Mouse (Mus musculus): Measurements from ENCODE around the gene Lipc. TPM values are rescaled to one million over a fixed set of nuclear protein-coding genes. Genes with fewer than 3 reads are reported as not detected.
A peak's percentile ranks its signal among the peaks of the same experiment; 100 is the strongest.

The Lipc gene
- polyA plus RNA-seq, 2 experiments: 0.38 TPM; not detected in 1

DNA sequence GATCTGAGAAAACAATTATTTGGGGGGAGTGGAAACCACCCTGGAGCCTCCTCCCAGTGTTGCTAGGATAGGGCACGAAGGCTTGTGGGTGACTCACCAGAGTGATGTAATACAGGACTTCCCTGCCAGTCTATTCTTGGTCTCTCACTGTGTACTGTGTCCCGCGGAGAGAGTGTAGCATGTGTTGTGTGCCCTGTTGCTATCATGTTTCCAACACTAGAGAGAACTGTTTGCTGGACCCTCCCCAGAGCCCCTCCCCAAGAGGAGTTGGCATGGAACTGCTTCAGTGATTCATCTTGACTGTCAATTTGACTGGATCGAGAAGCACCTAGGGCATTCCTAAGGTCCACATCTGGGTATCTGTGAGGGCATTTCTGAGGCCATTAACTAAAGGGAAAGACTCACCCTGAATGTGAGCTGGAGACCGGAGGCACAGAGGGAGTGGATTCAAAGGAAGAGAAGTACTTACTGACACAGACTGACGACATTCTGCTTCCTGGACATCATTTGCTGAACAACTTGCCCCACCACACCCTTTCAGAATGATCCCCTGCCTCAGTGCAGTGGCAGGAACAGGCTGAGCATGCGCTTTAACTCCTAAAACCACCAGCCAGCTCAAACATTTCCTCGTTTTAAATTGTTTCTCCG, 9.2 kb downstream of the Lipc start:
- 72% methylated on average over 9 of the region's 9 CpGs for WGBS
- Histone ChIP-seq H3K27me3 (ENCODE audit: control insufficient read depth, insufficient read depth, low read length) (no peaks in the 10 kb centered on the region), H3K4me3 (replicated peaks; ENCODE audit: low read length) (no peak overlapping the region), H3K4me1 (ENCODE audit: control insufficient read depth, insufficient read depth, low read length) (no peaks in the 10 kb centered on the region), H3K27ac (replicated peaks; ENCODE audit: low read depth, low read length) (no peak overlapping the region), H3K9ac (ENCODE audit: low read depth, low read length, severe bottlenecking) (no peak overlapping the region), H3K9me3 (ENCODE audit: control insufficient read depth, low read length) (no peaks in the 10 kb centered on the region), H3K36me3 (ENCODE audit: control insufficient read depth, insufficient read depth, low read length) (no peaks in the 10 kb centered on the region), H3K4me2 (replicated peaks; ENCODE audit: low read depth, low read length, severe bottlenecking) (no peak overlapping the region)
- ATAC-seq (ENCODE audit: low FRiP score, low read depth) (no peak), DNase-seq (ENCODE audit: low spot score) (peak; percentile 5)
- TF ChIP-seq POLR2A (IDR thresholded peaks at IDR 0.05; ENCODE audit: borderline replicate concordance, extremely low read depth, insufficient read depth, insufficient read length): no peak

DNA sequence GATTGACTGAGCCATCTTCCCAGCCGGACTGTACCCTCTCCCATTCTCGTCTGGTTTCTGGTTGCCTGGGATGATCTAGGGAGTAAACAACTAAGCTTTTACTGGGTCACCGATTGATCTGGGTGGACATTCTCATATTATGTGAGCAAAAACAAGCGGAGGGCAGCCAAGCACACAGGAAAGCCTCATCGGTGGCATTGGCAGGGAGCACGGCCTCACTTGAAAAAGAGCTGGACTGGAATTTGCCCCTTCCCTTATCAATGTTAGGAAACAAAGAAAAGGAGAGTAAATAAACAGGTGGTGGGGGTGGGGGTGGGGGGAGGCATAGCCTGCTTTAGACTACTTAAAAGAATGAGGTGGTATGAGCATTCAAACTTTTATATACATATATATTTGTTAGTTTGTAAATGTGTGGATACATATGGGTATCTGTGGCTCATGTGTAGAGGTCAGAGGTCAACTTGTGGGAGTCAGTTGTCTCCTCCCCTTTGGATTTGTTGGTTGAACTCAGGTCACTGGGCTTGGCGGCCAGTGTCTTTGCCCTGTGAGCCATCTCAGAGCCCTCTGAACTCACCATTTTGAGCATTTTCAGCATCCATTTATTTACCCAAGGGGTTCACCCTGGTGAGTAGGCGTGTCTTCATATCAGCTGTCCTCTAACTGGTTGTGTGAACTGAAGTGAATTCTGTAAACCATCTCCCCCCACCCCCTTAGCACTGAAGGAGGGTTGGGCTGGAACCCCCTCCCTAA, 12.1 kb downstream of the Lipc start:
- Histone ChIP-seq H3K9ac (ENCODE audit: low read depth, low read length, severe bottlenecking) (no peak overlapping the region), H3K36me3 (ENCODE audit: control insufficient read depth, insufficient read depth, low read length) (no peaks in the 10 kb centered on the region), H3K4me3 (replicated peaks; ENCODE audit: low read length) (no peak overlapping the region), H3K27me3 (ENCODE audit: control insufficient read depth, insufficient read depth, low read length) (no peaks in the 10 kb centered on the region), H3K4me1 (ENCODE audit: control insufficient read depth, insufficient read depth, low read length) (no peaks in the 10 kb centered on the region), H3K9me3 (ENCODE audit: control insufficient read depth, low read length) (no peaks in the 10 kb centered on the region), H3K4me2 (replicated peaks; ENCODE audit: low read depth, low read length, severe bottlenecking) (no peak overlapping the region), H3K27ac (replicated peaks; ENCODE audit: low read depth, low read length) (no peak overlapping the region)
- 80% methylated on average over 8 of the region's 8 CpGs for WGBS
- no peak for TF ChIP-seq POLR2A (IDR thresholded peaks at IDR 0.05; ENCODE audit: borderline replicate concordance, extremely low read depth, insufficient read depth, insufficient read length)
- DNase-seq (ENCODE audit: low spot score) (no peak), ATAC-seq (ENCODE audit: low FRiP score, low read depth) (no peak)

DNA sequence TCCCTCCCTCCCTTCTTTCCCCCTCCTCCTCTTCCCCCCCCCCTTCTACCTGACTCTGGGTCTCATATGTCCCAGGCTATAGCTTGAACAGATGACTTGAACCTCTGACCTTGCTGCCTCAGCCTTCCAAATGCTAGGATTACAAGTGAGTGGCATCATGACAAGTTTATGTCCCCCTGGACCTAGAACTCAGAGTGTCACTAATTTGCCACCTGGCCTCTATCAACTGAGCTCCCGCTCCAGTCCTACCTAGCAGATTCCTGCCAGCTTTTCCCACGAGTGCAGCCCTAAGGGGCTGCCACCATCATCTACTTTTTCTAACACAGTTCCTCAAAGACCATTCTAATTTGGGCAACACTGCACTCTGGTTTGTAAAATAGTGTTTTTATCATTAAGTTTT, 13.2 kb downstream of the Lipc start:
- no peak for DNase-seq (ENCODE audit: low spot score)
- no peaks in the 10 kb centered on the region for H3K36me3 ChIP-seq (ENCODE audit: control insufficient read depth, insufficient read depth, low read length)
- H3K4me2 ChIP-seq (replicated peaks; ENCODE audit: low read depth, low read length, severe bottlenecking): no peak overlapping the region
- no peak for TF ChIP-seq POLR2A (IDR thresholded peaks at IDR 0.05; ENCODE audit: borderline replicate concordance, extremely low read depth, insufficient read depth, insufficient read length)
- no peak for ATAC-seq (ENCODE audit: low FRiP score, low read depth)
- no peak overlapping the region for H3K9ac ChIP-seq (ENCODE audit: low read depth, low read length, severe bottlenecking)
- H3K4me1 ChIP-seq (ENCODE audit: control insufficient read depth, insufficient read depth, low read length): no peaks in the 10 kb centered on the region
- no peak overlapping the region for H3K4me3 ChIP-seq (replicated peaks; ENCODE audit: low read length)
- no peaks in the 10 kb centered on the region for H3K9me3 ChIP-seq (ENCODE audit: control insufficient read depth, low read length)
- H3K27ac ChIP-seq (replicated peaks; ENCODE audit: low read depth, low read length): no peak overlapping the region
- WGBS: 27% methylated on average over 2 of the region's 2 CpGs
- no peaks in the 10 kb centered on the region for H3K27me3 ChIP-seq (ENCODE audit: control insufficient read depth, insufficient read depth, low read length)

DNA sequence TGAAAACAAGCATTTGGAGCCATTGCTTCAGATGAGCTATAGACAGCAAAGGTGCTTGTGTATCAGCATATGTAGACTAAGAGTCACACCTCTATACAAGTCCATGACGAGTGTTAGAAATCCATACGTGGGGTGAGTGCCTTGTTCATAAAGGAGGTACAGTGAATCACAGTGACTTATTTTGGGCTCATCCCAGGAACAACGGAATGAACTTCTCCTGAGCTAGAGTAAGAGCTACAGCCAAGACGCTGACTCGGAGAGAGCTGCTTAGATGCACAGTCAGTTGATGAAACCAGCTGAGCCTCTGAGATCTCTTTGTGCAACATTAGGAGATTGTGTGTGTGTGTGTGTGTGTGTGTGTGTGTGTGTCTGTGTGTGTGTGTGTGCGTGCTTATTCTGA, 13.9 kb downstream of the Lipc start:
- no peak overlapping the region for H3K4me2 ChIP-seq (replicated peaks; ENCODE audit: low read depth, low read length, severe bottlenecking)
- TF ChIP-seq POLR2A (IDR thresholded peaks at IDR 0.05; ENCODE audit: borderline replicate concordance, extremely low read depth, insufficient read depth, insufficient read length): no peak
- H3K36me3 ChIP-seq (ENCODE audit: control insufficient read depth, insufficient read depth, low read length): no peaks in the 10 kb centered on the region
- no peak for ATAC-seq (ENCODE audit: low FRiP score, low read depth)
- H3K9me3 ChIP-seq (ENCODE audit: control insufficient read depth, low read length): no peaks in the 10 kb centered on the region
- H3K4me3 ChIP-seq (replicated peaks; ENCODE audit: low read length): no peak overlapping the region
- H3K9ac ChIP-seq (ENCODE audit: low read depth, low read length, severe bottlenecking): no peak overlapping the region
- no peak for DNase-seq (ENCODE audit: low spot score)
- WGBS: 93% methylated on average over 6 of the region's 6 CpGs
- H3K27me3 ChIP-seq (ENCODE audit: control insufficient read depth, insufficient read depth, low read length): no peaks in the 10 kb centered on the region
- no peaks in the 10 kb centered on the region for H3K4me1 ChIP-seq (ENCODE audit: control insufficient read depth, insufficient read depth, low read length)
- H3K27ac ChIP-seq (replicated peaks; ENCODE audit: low read depth, low read length): no peak overlapping the region

- DNase-seq (ENCODE audit: low spot score) (no peak), ATAC-seq (ENCODE audit: low FRiP score, low read depth) (no peak)
- 77% methylated on average over 8 of the region's 8 CpGs for WGBS
- Histone ChIP-seq H3K4me1 (ENCODE audit: control insufficient read depth, insufficient read depth, low read length) (no peaks in the 10 kb centered on the region), H3K4me2 (replicated peaks; ENCODE audit: low read depth, low read length, severe bottlenecking) (no peak overlapping the region), H3K9ac (ENCODE audit: low read depth, low read length, severe bottlenecking) (no peak overlapping the region), H3K4me3 (replicated peaks; ENCODE audit: low read length) (no peak overlapping the region), H3K9me3 (ENCODE audit: control insufficient read depth, low read length) (no peaks in the 10 kb centered on the region), H3K27ac (replicated peaks; ENCODE audit: low read depth, low read length) (no peak overlapping the region), H3K27me3 (ENCODE audit: control insufficient read depth, insufficient read depth, low read length) (no peaks in the 10 kb centered on the region), H3K36me3 (ENCODE audit: control insufficient read depth, insufficient read depth, low read length) (no peaks in the 10 kb centered on the region)
- no peak for TF ChIP-seq POLR2A (IDR thresholded peaks at IDR 0.05; ENCODE audit: borderline replicate concordance, extremely low read depth, insufficient read depth, insufficient read length)
Observed at GRCm38 (mm10) chr9:70934587-70935295, 17.3 kb downstream of the Lipc start.

Data from limb, embryonic 14.5 days (tissue).